ENCODE assay signal across 10 mouse cellular contexts in the genomic region with DNA sequence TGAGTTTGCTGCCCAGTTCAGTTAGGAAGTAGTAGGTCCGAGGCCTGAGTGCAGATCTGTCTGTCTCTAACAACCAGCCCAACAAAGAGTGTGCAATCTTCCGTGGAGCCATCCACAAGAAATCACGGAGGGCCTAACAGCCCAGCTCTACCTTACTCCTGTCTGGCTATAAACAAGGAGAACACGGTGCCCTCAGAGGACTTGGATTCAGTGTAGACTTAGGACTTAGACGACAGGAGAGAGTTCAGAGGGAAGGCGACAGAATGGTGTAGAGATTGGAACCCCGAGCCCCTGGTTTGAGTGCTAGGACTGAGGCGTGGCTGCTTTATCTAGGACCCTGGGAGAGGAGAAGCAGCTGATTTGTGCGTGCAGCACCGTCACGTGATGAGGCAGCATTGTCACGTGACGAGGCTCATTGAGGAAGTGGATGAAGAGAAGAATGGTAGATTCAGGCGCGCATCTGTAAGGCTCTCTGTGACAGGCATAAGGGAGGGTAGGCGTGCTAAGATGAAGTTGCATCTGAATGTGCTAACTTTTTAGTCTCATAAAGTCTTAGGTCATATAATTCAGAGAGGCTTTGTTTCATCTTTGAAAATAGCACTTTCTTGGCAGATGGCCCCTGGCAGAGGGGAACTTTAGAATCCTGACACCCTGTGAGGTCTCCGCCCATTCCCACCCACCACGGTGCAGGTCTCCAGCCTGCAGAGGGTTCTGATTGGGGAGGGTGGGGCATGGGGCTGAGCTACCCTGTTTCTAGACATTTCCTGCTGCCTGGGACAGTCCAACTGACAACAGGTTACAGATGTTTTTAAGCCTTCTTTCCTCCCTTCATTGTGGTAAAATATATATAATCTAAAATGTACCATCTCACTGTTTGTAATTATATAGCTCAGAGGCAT. TPM values are rescaled to one million over a fixed set of nuclear protein-coding genes. Genes with fewer than 3 reads are reported as not detected.
DNase-seq lines count a peak whose midpoint lies in the region; TF ChIP-seq lines count a peak whose summit lies in the region.
"Had no signal": no experiment of that assay in that cellular context is flagged by ENCODE, and none has a peak within 500 bp of the region (broad histone marks: within the 10 kb centered on the region; RNA-seq: fewer than 3 reads in every experiment).

No protein-coding gene starts in this region.

- H3K36me3 ChIP-seq in E14TG2a.4 (ENCODE audit: insufficient read depth, low read length): no peaks in the 10 kb centered on the region

- TF ChIP-seq CTCF in gastrocnemius, adult 2 months (IDR thresholded peaks at IDR 0.05): no peak
- TF ChIP-seq CTCF in E14TG2a.4 (conservative IDR thresholded peaks at IDR 0.05; ENCODE audit: low read length): no peak

- intact Hi-C loops in gastrocnemius, adult 2 months (cut with DNase I): no loop called here
- intact Hi-C loops in gastrocnemius, postnatal 14 days (cut with DNase I; ENCODE audit: low total_unique reads): loop anchor here (10.0 kb wide), 1 partner anchor 55 kb away; a partner anchor contains a TSS

- H3K4me3 ChIP-seq in gastrocnemius, adult 2 months: no peak overlapping the region
- H3K4me3 ChIP-seq in E14TG2a.4 (replicated peaks; ENCODE audit: low read length): peak overlapping the region; percentile 66

- DNase-seq in gastrocnemius, adult 2 months: no peak
- no peak for DNase-seq in gastrocnemius, postnatal 14 days
- peak; percentile 50 for DNase-seq in induced T-regulatory cell, adult 2 months (ENCODE audit: low read depth)
- peak; percentile 46 for DNase-seq in naive thymus-derived CD4-positive, alpha-beta T cell, adult 2 months (ENCODE audit: low read depth)
- DNase-seq in layer of hippocampus, postnatal 14 days (ENCODE audit: low spot score in 2 of 2): no peak
- DNase-seq in urinary bladder, adult 2 months (ENCODE audit: low spot score): no peak
- no peak for DNase-seq in cerebellum, adult 11-12 months
- DNase-seq: cerebellum, adult 11 months; gastrocnemius, postnatal 36 days had no signal

- peaks cover 34% of the 10 kb centered on the region for H3K4me1 ChIP-seq in E14TG2a.4 (replicated peaks; ENCODE audit: low read depth, low read length)

- no peaks in the 10 kb centered on the region for H3K27me3 ChIP-seq in E14TG2a.4 (ENCODE audit: insufficient read depth, low read length)

- peak overlapping the region; percentile 25; the same call in 1 of the 2 replicates for H3K27ac ChIP-seq in gastrocnemius, adult 2 months

- no peaks in the 10 kb centered on the region for H3K9me3 ChIP-seq in E14TG2a.4 (ENCODE audit: low read length)

RNA-seq across cellular contexts. Expression of a gene that starts 59.1 kb away (rescaled TPM):
- total RNA-seq in gastrocnemius, adult 2 months (2021): 10 to 100 TPM; 48.6 to 51.2 TPM
- 10 to 100 TPM; 41.5 to 51.9 TPM for total RNA-seq in gastrocnemius, postnatal 14 days (2021)
- 10 to 100 TPM; 22.5 to 29.5 TPM for total RNA-seq in layer of hippocampus, postnatal 14 days (2021)
- polyA plus RNA-seq in urinary bladder, adult 2 months (2012; rRNA removed): 53.9 and 66.4 TPM in 2 replicates

Comparison
In these comparisons a context has a peak if more than half of its experiments do, and no peak if none do; other contexts are left out.
1. DNase-seq: peak in induced T-regulatory cell, adult 2 months (single experiment) and naive thymus-derived CD4-positive, alpha-beta T cell, adult 2 months (single experiment); none in gastrocnemius, adult 2 months (single experiment), gastrocnemius, postnatal 14 days (single experiment), layer of hippocampus, postnatal 14 days (0 of 2), urinary bladder, adult 2 months (single experiment) and cerebellum, adult 11-12 months (single experiment).